Mouse (Mus musculus): ENCODE data around the gene Hck.

Gene Hck

DNA sequence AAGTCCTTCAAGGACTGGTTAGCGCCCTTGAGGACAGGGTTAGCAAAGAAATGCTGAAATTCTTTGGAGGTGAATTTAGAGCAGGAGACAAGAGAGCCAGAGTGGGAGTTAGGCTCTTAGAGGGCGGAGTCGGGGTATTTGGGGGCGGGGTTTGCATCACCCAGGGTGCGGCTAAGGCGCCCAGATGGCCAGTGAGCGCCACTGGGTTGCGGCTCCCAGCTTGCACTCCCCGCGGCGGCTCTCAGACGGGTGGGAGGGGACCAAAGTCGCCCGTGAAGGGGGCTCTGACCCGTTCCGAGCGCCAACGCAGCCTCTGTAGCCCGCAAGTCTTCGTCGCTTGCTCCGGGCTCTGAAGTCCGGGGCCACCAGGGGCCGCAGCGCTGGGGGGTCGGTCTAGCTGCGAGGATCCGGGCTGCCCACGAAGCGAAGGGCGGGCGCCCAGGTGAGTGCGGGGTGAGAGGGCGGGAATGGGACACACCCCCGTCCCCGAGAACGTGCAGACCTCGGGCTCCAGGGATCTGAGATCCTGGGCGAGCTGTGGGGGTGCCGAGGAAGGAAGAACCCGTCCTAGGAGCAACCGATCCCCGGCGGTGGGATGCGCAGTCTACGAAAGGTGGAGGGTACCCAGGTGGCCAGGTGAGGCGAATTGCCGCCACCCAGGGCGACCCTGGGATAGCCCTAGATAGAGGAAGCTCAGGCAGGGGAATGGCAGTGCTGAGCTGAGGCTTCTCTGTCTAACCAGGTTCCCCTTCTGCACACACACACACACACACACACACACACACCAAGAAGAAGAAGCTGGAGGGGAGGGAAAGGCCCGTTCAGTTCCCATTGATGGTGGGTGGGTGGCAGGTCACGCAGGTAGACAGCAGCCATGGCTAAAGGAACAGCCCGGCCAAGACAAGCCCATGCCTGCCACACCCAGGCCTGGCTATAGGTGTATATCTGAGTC is at the start of gene Hck:
Gene Hck (plus strand): TSS at position 156 of the 952 bp plus-strand sequence.
- DNase-seq = peak; percentile 28 to 34

DNA sequence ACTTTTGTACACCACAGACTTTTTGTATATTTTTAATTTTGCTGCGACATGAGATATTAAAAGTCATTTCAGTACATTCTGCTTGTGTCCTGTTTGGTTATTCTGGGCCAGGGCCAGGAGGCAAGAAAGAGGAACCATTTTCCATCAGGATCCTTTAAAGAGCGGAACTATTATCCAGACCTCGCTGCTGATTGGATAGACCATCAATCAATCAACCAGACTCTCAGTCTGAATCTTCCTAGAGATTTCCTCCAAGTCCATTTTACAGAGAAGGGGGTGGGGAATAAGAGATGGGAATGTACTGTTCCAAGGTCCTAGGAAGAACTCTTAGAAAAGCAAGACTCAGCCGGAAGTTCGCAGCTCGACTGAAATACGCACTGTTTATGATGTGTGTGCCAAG is 48.1 kb upstream of the Hck start:
- no peak for DNase-seq

DNA sequence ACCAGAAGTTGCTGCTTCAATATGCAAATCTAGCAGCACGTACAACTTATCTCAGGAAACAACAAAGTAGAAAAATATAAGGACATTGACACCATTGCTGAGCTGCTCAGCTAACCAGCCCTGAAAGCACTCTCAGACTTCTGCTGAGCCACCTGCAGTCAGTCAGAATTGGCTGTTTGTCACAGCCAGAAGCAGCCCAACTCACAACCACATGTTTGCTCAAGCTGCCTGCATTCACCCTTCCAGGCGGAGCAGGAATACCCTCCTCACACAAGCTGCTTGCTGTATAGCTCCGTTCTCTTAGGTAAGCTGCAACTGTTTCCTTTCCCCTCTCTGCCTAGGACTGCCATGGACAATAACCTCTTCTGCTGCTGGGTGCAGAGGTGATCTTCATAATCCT is 44.9 kb upstream of the Hck start:
- DNase-seq = no peak

DNA sequence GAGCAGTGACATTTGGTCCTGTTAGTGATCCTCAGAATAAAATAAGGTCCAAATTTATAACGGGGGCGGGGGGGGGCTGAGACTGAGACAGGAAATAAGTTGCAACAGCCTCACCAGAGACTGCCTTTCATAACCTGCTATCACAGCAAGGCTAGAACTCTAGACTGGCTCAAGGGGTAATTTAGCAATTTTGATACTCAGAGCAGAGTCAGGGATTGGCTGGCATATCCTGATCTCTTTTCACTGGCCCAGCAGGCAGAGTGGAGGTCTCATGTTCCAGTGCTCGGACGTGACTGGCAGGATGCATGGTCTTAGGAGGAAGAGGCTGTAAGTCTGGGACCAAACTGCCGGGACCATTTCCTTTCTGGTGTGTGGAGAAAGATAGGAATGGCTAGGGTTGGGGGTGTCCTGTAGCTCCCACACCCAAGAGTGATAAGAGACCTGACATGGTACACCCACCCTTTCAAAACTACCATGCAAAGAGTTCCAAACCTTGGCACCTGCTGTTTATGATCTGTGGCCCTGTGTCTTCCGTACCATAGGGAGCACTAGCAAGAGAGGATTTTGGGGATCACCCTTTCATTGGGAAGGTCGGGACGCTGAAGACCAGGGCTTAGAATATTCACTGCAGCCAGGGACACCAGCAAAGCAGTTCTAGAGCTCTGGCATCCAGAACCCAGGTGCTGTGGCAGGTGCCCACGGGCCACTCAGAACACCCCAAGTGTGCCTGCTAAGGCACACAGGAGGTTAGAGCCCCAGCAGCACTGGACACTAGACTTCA is 43.9 kb upstream of the Hck start:
- DNase-seq = no peak

DNA sequence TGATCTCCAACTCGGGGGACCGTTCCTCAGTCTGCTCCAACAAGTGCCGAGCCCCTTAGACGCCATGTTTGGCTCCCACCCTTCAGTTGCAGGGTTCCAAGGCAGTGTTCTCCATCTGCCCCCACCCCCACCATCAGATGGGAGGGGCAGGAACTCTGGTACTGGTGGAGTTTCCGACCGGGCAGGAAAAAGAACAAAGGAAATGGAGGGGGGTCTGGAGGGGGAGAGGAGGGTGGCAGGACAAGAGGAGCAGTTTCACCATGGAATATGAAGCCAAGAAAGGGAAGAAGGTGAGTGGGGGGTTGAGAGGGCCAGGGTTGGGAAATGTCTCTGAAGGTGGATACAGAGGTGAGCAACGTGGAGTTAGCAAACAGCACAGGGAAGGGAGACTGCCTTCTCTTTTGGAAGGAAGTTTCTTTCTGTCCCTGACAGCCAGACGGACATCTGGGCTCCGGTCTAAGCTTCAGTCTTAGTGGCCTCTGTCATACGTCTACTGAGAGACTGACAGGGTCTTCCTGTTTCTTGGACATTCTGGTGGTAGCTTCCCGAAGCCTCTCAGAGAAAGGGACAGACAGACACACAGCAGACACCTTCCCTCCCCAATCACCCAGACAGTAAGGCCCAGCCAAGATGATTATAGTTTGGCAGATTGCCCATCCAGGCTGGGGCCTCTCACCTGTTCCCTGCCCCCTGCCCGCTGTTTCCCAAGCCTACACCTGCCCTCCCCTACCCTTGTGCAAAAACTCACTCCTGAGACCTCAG is 42.3 kb upstream of the Hck start, which contains the start of gene Ccm2l:
Gene Ccm2l (plus strand): TSS at position 209 of the 762 bp plus-strand sequence.
- DNase-seq = no peak

DNA sequence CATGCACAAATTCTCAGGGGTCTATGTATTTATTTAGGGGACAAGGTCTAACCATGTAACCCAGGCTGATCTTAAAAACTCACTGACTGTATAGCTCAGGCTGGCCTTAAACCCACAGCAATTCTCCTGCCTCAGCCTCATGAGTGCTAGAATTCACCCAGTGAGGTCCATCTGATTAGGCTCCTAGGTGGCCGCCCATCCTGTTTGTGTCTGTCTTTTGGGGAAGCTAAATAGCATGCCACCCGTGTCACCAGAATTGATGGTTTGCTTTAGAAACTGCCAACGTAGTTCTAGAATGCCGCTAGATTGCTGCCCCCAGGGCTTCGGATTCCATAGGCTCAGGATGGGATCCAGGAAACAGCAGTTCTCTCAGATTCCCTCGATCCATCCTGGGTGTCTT is 41.3 kb upstream of the Hck start:
- DNase-seq = no peak

DNA sequence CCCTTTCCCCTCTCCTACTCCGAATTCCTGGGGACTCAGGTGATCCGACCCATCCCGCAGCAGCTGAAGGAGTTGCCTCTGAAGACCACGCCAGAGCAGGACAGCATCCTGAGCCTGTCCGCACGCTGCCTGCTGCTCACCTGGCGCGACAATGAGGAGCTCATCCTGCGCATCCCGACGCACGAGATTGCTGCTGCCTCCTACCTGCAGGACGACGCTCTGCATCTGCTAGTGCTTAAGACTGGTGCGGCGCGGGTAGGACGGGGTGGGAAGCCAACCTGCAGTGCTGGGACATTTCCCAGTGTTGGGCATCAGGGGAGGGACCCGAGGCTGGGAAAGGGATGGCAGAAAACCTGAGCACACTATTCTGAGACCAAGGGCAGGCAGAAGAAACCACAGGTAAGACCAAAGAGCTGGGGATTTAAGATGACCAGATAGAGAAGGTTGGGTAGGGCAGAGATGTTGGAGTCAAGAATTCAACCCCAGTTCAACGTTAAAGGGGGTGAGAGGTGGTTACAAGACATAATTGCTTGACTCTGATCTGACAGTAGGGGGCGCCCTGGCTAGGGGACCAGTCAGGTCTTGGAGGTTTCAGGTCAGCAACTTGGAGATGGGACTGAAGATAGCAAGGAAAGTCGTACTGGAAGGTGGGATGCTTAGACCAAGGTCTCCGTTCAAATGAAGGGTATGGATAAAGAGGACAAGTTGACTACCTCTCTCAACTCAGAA is 37.3 kb upstream of the Hck start:
- peak in 1 of 2 experiments; percentile 11 for DNase-seq

DNA sequence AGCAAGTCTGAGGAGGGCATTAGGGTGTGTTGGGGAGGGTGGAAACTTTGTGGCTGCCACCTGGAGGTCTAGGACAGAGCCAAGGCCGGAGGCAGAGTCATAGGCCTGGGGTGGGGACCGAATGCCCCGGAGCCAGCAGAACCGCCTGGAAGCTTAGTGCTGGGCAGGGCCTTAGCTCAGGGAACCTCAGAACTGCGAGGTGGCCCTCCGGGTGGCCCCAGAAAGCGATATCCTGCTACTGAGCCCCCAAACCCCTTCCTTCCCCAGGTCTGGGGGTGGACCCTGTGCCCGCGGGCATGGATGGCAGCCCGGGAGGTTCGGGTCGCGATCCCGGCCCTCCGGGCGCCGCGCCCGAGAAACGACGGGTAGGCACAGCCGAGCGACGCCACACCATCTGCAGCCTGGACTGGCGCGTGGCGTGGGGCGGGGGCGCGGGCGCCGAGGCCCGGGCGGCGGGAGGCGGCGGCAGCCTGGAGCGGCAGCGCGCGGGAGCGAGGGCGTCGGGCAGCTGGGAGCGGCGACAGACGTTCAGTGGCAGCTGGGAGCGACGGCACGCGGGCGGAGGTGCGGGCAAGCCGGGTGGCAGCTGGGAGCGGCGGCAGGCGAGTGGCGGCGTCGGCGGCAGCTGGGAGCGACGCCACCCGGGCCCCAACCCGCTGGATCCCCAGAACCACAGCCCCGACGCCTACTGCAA is 36.6 kb upstream of the Hck start:
- DNase-seq = no peak

DNA sequence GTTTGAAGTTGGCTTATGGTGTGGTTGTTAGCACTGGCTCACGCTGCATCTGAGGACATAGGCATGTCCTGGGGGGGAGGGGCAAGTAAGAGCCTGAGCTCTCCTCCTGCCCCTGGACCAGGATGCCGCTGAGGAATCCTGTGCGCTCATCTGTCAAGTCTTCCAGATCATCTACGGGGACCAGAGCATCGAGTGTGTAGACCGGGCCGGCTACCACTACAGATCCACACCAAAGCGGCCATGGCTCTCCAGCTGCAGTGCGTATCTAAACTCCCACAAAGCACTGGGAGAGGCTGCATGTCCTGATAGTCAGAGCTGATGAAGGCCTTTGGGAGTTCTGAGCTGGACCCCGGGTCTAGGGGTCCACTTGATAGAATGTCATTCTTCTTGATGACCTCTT is 33.6 kb upstream of the Hck start:
- no peak for DNase-seq

DNA sequence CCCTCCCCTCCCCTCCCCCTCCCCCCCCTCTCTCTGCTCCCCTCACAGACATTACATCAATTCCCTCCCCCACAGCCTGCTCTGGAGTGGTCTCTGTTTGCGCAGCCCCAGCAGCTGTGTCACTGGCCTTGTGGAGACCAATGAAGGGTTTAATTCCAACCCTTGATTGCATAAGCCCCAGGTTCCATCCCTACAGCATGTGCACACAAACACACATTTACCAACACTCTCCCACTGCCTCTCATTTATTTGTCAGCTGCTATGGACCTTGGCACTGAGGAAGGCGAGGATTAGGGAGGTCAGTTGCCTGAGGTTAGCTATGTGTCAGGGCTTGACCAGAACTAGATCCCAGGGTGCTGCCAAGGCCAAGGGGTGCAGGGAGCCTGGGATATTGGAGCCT is 32.3 kb upstream of the Hck start:
- no peak for DNase-seq

DNA sequence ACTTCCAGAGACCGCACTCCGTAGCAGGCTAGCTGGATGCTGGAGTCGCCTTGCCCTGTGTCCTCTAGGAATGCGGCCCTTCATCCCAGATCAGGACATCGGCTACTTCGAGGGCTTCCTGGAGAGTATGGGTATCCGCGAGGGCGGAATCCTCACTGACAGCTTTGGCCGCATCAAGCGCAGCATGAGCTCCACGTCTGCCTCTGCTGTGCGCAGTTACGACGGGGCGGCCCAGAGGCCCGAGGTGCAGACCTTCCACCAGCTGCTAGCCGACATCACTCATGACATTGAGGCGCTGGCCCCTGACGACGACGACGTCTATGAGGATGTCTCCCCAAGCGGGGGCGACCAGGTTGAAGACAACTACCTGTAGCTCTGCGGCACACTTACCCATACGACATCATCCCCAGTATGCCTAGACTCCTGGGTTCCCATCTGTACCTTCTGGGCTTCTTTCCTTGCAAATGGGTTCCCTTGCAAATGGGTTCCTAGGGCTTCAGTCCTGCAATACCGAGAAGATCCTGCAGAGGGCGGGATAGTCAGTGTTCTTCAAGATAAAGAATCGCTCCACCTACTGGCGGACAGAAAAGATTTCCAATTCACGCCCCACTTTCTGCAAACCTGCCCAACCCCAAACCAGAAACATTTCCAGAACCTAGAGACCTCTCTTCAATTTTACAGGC is 27.3 kb upstream of the Hck start:
- DNase-seq = peak; percentile 56 to 70

DNA sequence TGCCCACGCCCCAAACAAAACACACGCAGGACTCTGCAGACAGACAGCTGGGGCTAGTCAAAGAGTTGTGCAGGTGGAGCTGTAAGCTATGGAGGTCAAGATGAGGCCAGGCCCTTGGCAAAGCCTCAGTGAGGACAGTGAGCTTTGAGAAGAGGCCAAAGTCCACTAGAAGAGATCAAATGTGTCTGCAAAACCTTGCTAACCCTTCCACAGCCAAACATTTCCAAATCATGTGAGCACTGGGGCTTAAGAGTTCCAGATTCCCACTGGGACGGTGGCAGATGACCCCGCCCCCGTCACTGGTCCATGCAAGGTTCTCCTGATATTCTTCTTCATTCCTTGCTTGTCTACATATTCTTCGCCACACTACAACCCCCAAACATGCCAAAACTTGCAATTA is 26.4 kb upstream of the Hck start:
- no peak for DNase-seq

DNA sequence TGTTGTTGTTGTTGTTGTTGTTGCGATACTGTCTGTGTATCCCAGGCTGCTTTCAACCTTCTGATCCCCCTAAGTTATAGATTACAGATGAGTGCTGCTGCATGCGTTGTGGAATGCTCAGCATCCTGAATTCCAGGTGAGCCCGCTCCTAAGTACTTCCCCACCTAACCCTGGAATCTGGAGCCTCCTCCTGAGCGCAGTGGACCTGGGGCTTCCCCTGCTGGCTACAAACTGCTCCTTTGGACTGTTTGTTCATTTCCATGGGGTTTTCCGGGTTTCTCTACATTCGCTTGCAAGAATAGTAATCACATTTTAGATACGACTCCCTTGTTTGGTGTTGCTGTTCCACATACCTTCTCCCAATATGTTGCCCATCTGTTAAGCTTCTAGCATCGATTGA is 25.0 kb upstream of the Hck start:
- no peak for DNase-seq

DNA sequence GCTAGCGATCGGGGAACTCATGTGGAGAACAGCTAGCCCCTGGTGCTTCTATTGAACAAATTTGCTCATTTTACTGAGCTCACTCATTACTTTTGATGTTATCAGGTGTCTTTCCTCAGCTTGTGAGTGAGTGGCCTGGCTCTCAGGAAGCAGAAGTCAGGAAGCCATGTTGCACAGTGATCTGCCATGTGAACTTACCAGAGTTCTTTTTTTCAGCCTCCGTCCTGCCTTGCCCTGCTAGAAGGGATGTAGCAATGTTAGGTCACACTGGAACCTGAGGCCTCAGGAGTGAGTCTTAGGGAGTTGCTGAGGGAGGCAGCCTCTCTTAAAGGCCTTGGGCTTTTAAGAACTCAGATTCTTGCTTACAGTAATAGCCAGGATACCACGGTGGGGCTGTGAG is 24.4 kb upstream of the Hck start:
- DNase-seq = no peak

DNA sequence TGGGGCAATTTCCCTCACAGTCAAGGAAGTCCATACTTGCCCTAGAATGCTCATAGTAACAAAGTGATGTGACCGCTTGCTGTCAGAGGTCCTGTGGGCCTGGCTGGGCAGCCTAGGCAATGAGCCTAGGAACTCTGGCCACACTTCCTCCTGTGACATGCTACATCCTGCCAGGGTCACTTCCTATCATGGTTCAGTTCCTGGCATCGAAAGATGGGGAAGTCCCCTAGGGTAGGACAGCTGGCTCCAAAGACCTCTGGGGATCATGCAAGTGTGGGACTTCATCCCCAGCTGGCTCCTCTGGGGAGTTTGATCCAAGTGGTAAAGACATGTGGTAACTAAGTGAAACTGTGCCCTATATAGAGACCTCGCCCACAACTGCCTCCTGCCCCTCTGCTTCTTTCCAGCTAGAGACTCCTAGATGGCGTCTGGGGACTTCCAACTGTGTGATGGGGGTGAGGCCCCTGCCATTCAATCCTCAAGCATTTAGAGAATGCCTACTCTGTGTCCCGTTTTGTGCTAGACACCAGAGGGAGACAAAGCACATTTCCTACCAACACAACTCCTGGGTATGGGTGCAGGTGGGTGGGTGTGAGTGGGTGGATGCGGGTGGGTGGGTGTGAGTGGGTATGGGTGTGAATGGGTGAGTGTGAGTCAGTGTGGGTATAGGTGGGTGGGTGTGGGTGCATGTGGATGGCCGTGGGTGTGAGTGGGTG is 23.8 kb upstream of the Hck start:
- no peak for DNase-seq

DNA sequence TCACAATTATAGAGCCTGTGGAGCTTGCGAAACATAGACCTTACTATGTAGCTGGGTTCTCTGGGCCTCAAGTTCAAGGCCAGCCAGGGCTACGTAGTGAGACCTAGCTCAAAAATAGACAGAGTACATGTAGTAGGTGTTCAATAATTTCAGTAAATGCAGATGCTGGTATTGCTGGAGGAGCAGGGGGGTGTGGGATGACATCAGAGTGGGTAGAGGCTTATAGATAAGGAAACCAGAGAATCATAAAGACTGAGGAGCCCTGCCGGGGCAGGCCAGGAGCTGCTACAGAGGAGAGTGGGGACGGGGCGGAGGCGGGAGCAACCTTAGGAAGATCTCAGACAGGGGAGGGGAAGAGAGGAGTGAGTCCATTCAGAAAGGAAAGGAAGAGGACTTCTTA is 22.7 kb upstream of the Hck start:
- no peak for DNase-seq

DNA sequence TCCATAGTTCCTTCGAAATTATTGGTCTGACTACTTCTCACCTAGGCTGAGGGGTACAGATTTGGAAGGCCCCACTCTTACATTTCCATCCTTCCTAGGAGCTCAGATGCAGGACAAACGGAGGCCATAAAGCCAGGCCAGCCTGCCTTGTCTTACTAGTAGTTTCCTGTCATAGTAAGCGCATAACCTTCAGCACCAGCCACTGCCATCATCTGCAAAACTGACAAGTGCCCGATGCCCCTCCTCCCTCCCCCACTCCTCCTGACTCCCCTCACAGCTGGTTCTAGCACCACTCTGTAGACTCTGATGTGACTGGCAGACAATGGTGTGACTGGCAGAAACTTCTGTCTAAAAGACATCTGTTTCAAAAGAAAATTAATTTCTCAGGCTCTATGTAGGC is 22.1 kb upstream of the Hck start:
- no peak for DNase-seq

DNA sequence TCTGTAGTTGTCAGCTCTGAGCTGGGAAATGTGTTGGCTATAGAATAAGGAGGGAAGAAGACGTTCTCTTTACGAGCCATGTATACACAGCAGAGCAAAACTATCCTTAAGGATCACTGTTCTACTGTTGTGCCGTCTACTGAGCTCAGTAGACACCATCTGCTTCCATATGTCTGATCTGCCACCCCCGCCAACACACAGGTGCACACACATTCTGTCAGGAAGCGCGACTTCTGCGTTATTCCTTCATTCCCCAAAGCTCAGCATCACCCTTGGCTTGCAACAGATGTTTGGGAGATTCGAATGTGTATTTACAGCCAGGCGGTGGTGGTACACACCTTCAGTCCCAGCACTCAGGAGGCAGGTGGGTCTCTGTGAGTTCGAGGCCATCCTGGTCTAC is 21.2 kb upstream of the Hck start:
- no peak for DNase-seq

DNA sequence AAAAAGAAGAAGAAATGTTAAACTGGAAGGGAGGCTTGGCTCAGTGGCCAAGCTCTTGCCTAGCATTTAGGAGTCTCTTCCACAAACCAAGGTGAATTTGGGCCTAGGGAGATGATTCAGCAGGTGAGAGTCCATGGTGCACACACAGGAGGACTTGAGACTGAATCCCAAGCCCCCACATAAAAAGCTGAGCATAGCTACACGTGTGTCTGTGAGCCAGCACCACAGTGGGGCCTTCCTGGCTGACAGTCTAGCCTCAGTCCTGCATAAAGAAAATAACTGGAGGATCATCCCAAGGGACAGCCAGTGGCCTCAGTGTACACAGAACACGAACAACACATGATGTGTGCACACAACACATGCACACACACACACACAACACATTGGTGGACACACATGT is 19.0 kb upstream of the Hck start:
- DNase-seq = no peak

DNA sequence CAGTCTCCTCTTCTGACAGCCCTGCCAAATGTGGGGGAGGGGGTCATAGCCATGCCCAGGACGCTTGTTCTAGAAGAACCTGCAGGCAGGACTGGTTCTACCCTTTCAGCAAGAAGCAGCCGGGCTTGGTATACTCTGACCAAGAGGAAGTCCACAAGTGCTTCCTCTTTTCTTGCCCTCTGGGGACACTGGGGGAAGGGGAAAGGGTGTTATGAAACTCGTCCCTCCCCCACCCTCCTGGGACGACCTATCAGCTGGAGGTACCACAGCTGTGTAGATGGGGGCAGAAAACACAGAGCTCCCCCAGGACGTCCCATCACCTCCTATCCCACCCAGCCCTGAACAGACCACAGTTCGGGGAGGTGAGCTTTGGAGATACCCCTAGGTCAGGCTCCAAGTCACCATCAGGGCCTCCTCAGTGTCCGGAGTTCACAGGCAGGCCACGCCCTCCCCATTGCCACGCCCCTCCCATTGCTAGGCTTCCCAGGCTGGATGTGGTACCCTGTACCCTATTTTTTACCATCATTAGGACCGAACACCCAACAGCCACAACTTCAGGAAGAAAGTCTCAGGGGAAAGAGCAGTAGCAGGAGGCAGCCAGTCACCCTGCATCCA is 17.6 kb upstream of the Hck start:
- DNase-seq = no peak

All from thymus, postnatal 36 days (tissue).